ENCODE assay signal across 18 mouse cellular contexts in the genomic region with DNA sequence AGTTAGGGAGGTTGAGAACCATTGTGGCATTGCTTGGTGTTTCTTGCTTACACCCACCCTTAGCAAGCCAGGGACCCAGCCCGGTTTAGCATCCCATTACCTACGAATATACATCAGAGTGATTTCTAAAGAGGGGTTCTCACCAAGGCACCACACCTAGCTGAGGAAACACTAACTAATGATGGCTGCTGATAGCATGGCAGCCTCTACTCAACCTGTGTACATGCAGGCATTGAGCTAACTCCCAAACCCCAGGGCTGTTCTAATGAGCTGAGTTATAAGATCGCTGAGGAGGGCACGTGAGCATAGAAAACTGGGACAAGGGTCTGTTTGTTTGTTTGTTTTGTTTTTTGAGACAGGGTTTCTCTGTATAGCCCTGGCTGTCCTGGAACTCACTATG. TPM values are rescaled to one million over a fixed set of nuclear protein-coding genes. Genes with fewer than 3 reads are reported as not detected.
DNase-seq lines count a peak whose midpoint lies in the region; ATAC-seq lines count a peak whose summit lies in the region.
"Had no signal": no experiment of that assay in that cellular context is flagged by ENCODE, and none has a peak within 500 bp of the region (broad histone marks: within the 10 kb centered on the region; RNA-seq: fewer than 3 reads in every experiment).

No protein-coding gene starts in this region.

- H3K36me3 ChIP-seq in heart, embryonic 10.5 days: peaks cover 74% of the 10 kb centered on the region
- H3K36me3 ChIP-seq in heart, embryonic 11.5 days (ENCODE audit: control insufficient read depth, insufficient read depth, low read length): peaks cover 55% of the 10 kb centered on the region

- no peak overlapping the region for H3K4me3 ChIP-seq in heart, embryonic 10.5 days
- H3K4me3 ChIP-seq in heart, embryonic 11.5 days (ENCODE audit: low read depth, low read length): no peak overlapping the region

- H3K4me2 ChIP-seq in heart, embryonic 11.5 days: no peak overlapping the region

- no peak overlapping the region for H3K27ac ChIP-seq in heart, embryonic 10.5 days
- no peak overlapping the region for H3K27ac ChIP-seq in heart, embryonic 11.5 days (ENCODE audit: low read depth, low read length)

- peaks cover 29% of the 10 kb centered on the region for H3K9me3 ChIP-seq in heart, embryonic 10.5 days
- peaks cover 29% of the 10 kb centered on the region for H3K9me3 ChIP-seq in heart, embryonic 11.5 days (replicated peaks; ENCODE audit: control insufficient read depth, low read length)

- no peaks in the 10 kb centered on the region for H3K4me1 ChIP-seq in heart, embryonic 10.5 days
- H3K4me1 ChIP-seq in heart, embryonic 11.5 days (ENCODE audit: control insufficient read depth, insufficient read depth, low read length): no peaks in the 10 kb centered on the region

- no peaks in the 10 kb centered on the region for H3K27me3 ChIP-seq in heart, embryonic 10.5 days (ENCODE audit: insufficient read depth, poor library complexity, severe bottlenecking)
- no peaks in the 10 kb centered on the region for H3K27me3 ChIP-seq in heart, embryonic 11.5 days (ENCODE audit: control insufficient read depth, insufficient read depth, low read length)
- H3K27me3 ChIP-seq: CH12.LX, Patski had no signal

- WGBS in heart, embryonic 10.5 days: 98% methylated on average over 4 of the region's 4 CpGs
- WGBS in heart, embryonic 11.5 days (ENCODE audit: insufficient replicate concordance): 90% methylated on average over 4 of the region's 4 CpGs

- DNase-seq in heart, adult 11 months: peak; percentile 78
- DNase-seq in heart, postnatal 4 days: no peak
- peak; percentile 67 for DNase-seq in heart, embryonic 10.5 days (ENCODE audit: low spot score)
- DNase-seq: adrenal gland, adult 2 months; adrenal gland, adult 8-10 months; adrenal gland, postnatal 10 days; adrenal gland, postnatal 14 days; adrenal gland, postnatal 25 days; adrenal gland, postnatal 36 days; B cell, adult 2 months; cerebellum, adult 11 months; cerebellum, adult 11-12 months; cerebellum, adult 18-20 months had no signal

- no peak for ATAC-seq in heart, embryonic 11.5 days (replicated peaks; ENCODE audit: insufficient number of reproducible peaks, low FRiP score, low TSS enrichment)
- ATAC-seq: activated CD4-positive, CD25-positive, alpha-beta regulatory T cell, adult 4 months; CD4-positive, CD25-positive, alpha-beta regulatory T cell, adult 4 months; Patski had no signal

- no peak overlapping the region for H3K9ac ChIP-seq in heart, embryonic 11.5 days (ENCODE audit: low read depth, low read length)

RNA-seq across cellular contexts. Expression of gene Zfp27, which starts 13.6 kb away (rescaled TPM):
- total RNA-seq in heart, postnatal 4 days (2021): 10 to 100 TPM; 11.9 to 13.2 TPM
- polyA plus RNA-seq in heart, embryonic 10.5 days (2016; fragmentation: Nextera tagmentation; extraction: Ambion mirVana): 8.2 and 9.5 TPM in 2 replicates
- 9.3 and 9.4 TPM in 2 replicates for polyA plus RNA-seq in heart, embryonic 11.5 days (2014; fragmentation: Nextera tagmentation; extraction: Ambion mirVana)

RNA-seq across cellular contexts. Expression of gene Zfp383, which starts 15.3 kb away (rescaled TPM):
- total RNA-seq in heart, postnatal 4 days (2021): 1 to 10 TPM; 8.5 to 9.4 TPM
- polyA plus RNA-seq in heart, embryonic 10.5 days (2016; fragmentation: Nextera tagmentation; extraction: Ambion mirVana): 2.1 and 3.7 TPM in 2 replicates
- 4.1 and 6.2 TPM in 2 replicates for polyA plus RNA-seq in heart, embryonic 11.5 days (2014; fragmentation: Nextera tagmentation; extraction: Ambion mirVana)

RNA-seq across cellular contexts. Expression of gene Zfp420, which starts 33.0 kb away (rescaled TPM):
- 1 to 10 TPM; 2.6 to 3.3 TPM for total RNA-seq in heart, postnatal 4 days (2021)
- 3.7 and 6.3 TPM in 2 replicates for polyA plus RNA-seq in heart, embryonic 10.5 days (2016; fragmentation: Nextera tagmentation; extraction: Ambion mirVana)
- 3.8 and 4.1 TPM in 2 replicates for polyA plus RNA-seq in heart, embryonic 11.5 days (2014; fragmentation: Nextera tagmentation; extraction: Ambion mirVana)

RNA-seq across cellular contexts. Expression of gene Zfp940, which starts 39.3 kb away (rescaled TPM):
- total RNA-seq in heart, postnatal 4 days (2021): under 1 TPM; 0.33 to 0.34 TPM
- polyA plus RNA-seq in heart, embryonic 10.5 days (2016; fragmentation: Nextera tagmentation; extraction: Ambion mirVana): 4.4 and 5.7 TPM in 2 replicates
- polyA plus RNA-seq in heart, embryonic 11.5 days (2014; fragmentation: Nextera tagmentation; extraction: Ambion mirVana): 2.8 and 4.7 TPM in 2 replicates
